Mouse (Mus musculus) limb, embryonic 13.5 days (tissue): ENCODE measurements around the gene Cog4. TPM values are rescaled to one million over a fixed set of nuclear protein-coding genes. Genes with fewer than 3 reads are reported as not detected.
"Not testable (repeated sequence)": the region's sequence is repeated elsewhere in the genome, so short reads cannot be mapped to it uniquely, and the experiment has no call there.

Experiments
- ATAC-seq: fragments of 200-750 bp; cut with Nextera tagmentation; 2 replicates; pipeline ENCODE4 v1.8.0; 2017; ENCODE audit warnings: low read depth, moderate number of reproducible peaks, moderate TSS enrichment; ENCODE audit not compliant: low FRiP score
- H3K27ac ChIP-seq: fragments of 300-500 bp; sonication (generic); 2 replicates; pipeline ENCODE4 v1.5.1; 2015; ENCODE audit warnings: inconsistent platforms, mild to moderate bottlenecking, moderate library complexity
- H3K27me3 ChIP-seq: fragments of 300-500 bp; sonication (generic); 2 replicates; pipeline ENCODE4 v1.6.1; 2015; ENCODE audit warnings: mild to moderate bottlenecking, inconsistent platforms
- H3K36me3 ChIP-seq: fragments of 300-500 bp; sonication (generic); 2 replicates; pipeline ENCODE4 v1.6.1; 2015; ENCODE audit warnings: inconsistent platforms, mild to moderate bottlenecking, moderate library complexity
- H3K4me1 ChIP-seq: fragments of 300-500 bp; sonication (generic); 2 replicates; pipeline ENCODE4 v1.6.1; 2015; ENCODE audit warnings: inconsistent platforms
- H3K4me2 ChIP-seq: fragments of 300-500 bp; sonication (generic); replicated peaks from 2 replicates; pipeline ENCODE4 v1.6.1; 2015; ENCODE audit warnings: inconsistent platforms, mild to moderate bottlenecking, moderate library complexity
- H3K4me3 ChIP-seq: fragments of 300-500 bp; sonication (generic); 2 replicates; pipeline ENCODE4 v1.5.1; 2015; ENCODE audit warnings: moderate library complexity, mild to moderate bottlenecking, inconsistent platforms
- H3K9ac ChIP-seq: fragments of 300-500 bp; sonication (generic); 2 replicates; pipeline ENCODE4 v1.6.1; 2015; ENCODE audit warnings: mild to moderate bottlenecking, inconsistent platforms
- H3K9me3 ChIP-seq: fragments of 300-500 bp; sonication (generic); 2 replicates; pipeline ENCODE4 v1.6.1; 2016; ENCODE audit warnings: inconsistent platforms
- WGBS: fragments of 180-500 bp; shearing (Covaris S2); methylation state at CpG from one replicate; pipeline ENCODE4 v1.1.7; 2015; 5-methylcytosine and 5-hydroxymethylcytosine counted together
- polyA plus RNA-seq: library from polyadenylated mRNA; unstranded; fragments of >200 nt; fragmentation: Nextera tagmentation; extraction: Ambion mirVana; gene quantifications from 2 replicates; pipeline ENCODE4 v1.2.1, GENCODE M21; 2015

The Cog4 gene
- polyA plus RNA-seq, 1 experiment from 2014 or later, result 86.4 TPM

DNA sequence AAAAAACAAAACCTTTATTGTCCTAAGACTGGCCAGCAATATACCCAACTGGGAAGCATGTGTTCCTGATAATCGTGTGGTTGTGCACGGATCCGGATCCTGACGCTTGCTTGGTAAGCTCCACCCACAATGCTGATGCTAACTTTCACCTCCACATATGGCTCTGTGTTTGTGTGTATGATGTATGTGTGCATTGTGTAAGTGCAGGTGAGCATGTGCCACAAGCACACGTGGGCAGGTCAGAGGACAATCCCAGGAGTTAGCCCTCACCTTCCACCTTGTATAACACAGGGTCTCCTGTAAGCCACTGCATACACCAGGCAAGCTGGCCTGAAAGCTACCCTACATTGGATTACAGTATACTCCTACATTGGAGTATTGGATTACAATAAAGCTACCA, 3.2 kb upstream of the Cog4 start:
- H3K9me3 ChIP-seq, result no peaks in the 10 kb centered on the region
- H3K27me3 ChIP-seq, result no peaks in the 10 kb centered on the region
- no peak overlapping the region for H3K4me3 ChIP-seq
- no peak overlapping the region for H3K27ac ChIP-seq
- ATAC-seq, result no peak
- 79% methylated on average over 5 of the region's 5 CpGs for WGBS
- peaks cover 64% of the 10 kb centered on the region for H3K36me3 ChIP-seq
- H3K4me1 ChIP-seq, result peaks cover 26% of the 10 kb centered on the region
- no peak overlapping the region for H3K9ac ChIP-seq
- H3K4me2 ChIP-seq, result no peak overlapping the region

GRCm38 (mm10) chr8:110844941-110845340, 1.5 kb upstream of the Cog4 start:
- Histone ChIP-seq H3K4me1 (peaks cover 30% of the 10 kb centered on the region), H3K9ac (no peak overlapping the region), H3K9me3 (no peaks in the 10 kb centered on the region), H3K36me3 (peaks cover 53% of the 10 kb centered on the region), H3K27me3 (no peaks in the 10 kb centered on the region), H3K27ac (no peak overlapping the region), H3K4me2 (peak overlapping the region; percentile 92), H3K4me3 (peak overlapping the region; percentile 89)
- ATAC-seq, result no peak
- 76% methylated on average over 3 of the region's 3 CpGs for WGBS

- WGBS, result 8% methylated on average over 17 of the region's 17 CpGs
- H3K27ac ChIP-seq, result peak overlapping the region; percentile 90; the same call in 1 of the 2 replicates
- H3K9me3 ChIP-seq, result no peaks in the 10 kb centered on the region
- H3K27me3 ChIP-seq, result no peaks in the 10 kb centered on the region
- ATAC-seq, result no peak
- H3K36me3 ChIP-seq, result peaks cover 53% of the 10 kb centered on the region
- peak overlapping the region; percentile 92 for H3K4me2 ChIP-seq
- H3K4me1 ChIP-seq, result peaks cover 30% of the 10 kb centered on the region
- peak overlapping the region; percentile 97 for H3K9ac ChIP-seq
- peak overlapping the region; percentile 89 for H3K4me3 ChIP-seq
Observed at GRCm38 (mm10) chr8:110845821-110846404, 487 bp upstream of the Cog4 start.

GRCm38 (mm10) chr8:110847171-110847549, 760 bp downstream of the Cog4 start:
- Histone ChIP-seq H3K4me2 (peak overlapping the region; percentile 92), H3K27me3 (no peaks in the 10 kb centered on the region), H3K27ac (no peak overlapping the region; the same call in 1 of the 2 replicates), H3K4me1 (peaks cover 30% of the 10 kb centered on the region), H3K9me3 (no peaks in the 10 kb centered on the region), H3K4me3 (peak overlapping the region; percentile 89), H3K36me3 (peaks cover 56% of the 10 kb centered on the region), H3K9ac (peak overlapping the region; percentile 86)
- 2% methylated on average over 13 of the region's 13 CpGs for WGBS
- ATAC-seq, result no peak

GRCm38 (mm10) chr8:110847645-110848495, 1.5 kb downstream of the Cog4 start:
- Histone ChIP-seq H3K27me3 (no peaks in the 10 kb centered on the region), H3K36me3 (peaks cover 56% of the 10 kb centered on the region), H3K9ac (peak overlapping the region; percentile 86), H3K9me3 (no peaks in the 10 kb centered on the region), H3K4me3 (peak overlapping the region; percentile 89), H3K4me1 (peaks cover 30% of the 10 kb centered on the region), H3K4me2 (peak overlapping the region; percentile 92), H3K27ac (no peak overlapping the region)
- 56% methylated on average over 14 of the region's 14 CpGs for WGBS
- no peak for ATAC-seq

GRCm38 (mm10) chr8:110851186-110851585, 4.8 kb downstream of the Cog4 start:
- Histone ChIP-seq H3K9me3 (no peaks in the 10 kb centered on the region), H3K4me3 (no peak overlapping the region), H3K4me1 (peaks cover 11% of the 10 kb centered on the region), H3K4me2 (no peak overlapping the region), H3K27ac (no peak overlapping the region), H3K9ac (no peak overlapping the region), H3K36me3 (peaks cover 68% of the 10 kb centered on the region), H3K27me3 (no peaks in the 10 kb centered on the region)
- WGBS, result 93% methylated on average over 10 of the region's 10 CpGs
- no peak for ATAC-seq

- WGBS, result 93% methylated on average over 4 of the region's 4 CpGs
- peaks cover 96% of the 10 kb centered on the region for H3K36me3 ChIP-seq
- H3K9ac ChIP-seq, H3K4me2 ChIP-seq, H3K27ac ChIP-seq, ATAC-seq, H3K4me3 ChIP-seq, H3K4me1 ChIP-seq, H3K9me3 ChIP-seq, H3K27me3 ChIP-seq: not testable (repeated sequence)
Observed at GRCm38 (mm10) chr8:110856073-110856472, 9.7 kb downstream of the Cog4 start.

DNA sequence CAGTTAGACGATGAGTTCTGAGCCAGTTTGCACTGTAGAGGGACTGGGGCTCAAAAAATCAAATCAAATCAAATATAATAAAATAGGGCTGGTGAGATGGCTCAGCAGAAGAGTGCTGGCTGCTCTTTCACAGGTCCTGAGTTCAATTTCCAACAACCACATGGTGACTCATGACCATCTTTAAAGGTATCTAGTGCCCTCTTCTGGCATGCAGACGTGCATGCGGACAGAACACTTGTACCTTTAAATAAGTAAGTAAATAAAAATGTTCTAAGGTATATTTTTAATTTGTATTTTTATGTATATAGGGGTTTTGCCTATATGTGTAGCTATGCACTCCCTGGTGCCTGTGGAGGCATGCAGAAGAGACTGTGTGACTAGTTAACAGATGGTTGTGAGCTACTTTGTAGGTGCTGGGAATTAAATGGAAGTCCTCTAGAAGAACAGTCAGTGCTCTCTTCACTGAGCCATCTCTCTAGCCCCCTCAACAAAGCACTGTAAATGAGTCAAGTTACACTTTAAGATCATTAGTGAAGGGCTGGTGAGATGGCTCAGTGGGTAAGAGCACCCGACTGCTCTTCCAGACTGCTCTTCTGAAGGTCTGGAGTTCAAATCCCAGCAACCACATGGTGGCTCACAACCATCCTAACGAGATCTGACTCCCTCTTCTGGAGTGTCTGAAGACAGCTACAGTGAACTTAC, 10.5 kb downstream of the Cog4 start:
- no peak overlapping the region for H3K27ac ChIP-seq
- no peak overlapping the region for H3K9ac ChIP-seq
- 88% methylated on average over 5 of the region's 5 CpGs for WGBS
- no peak for ATAC-seq
- H3K4me3 ChIP-seq, result no peak overlapping the region
- H3K9me3 ChIP-seq, result no peaks in the 10 kb centered on the region
- H3K4me2 ChIP-seq, result no peak overlapping the region
- H3K4me1 ChIP-seq, result no peaks in the 10 kb centered on the region
- no peaks in the 10 kb centered on the region for H3K27me3 ChIP-seq
- H3K36me3 ChIP-seq, result peaks cover 94% of the 10 kb centered on the region

- Histone ChIP-seq H3K4me3 (no peak overlapping the region), H3K27me3 (no peaks in the 10 kb centered on the region), H3K4me2 (no peak overlapping the region), H3K27ac (no peak overlapping the region), H3K4me1 (no peaks in the 10 kb centered on the region), H3K9me3 (no peaks in the 10 kb centered on the region), H3K9ac (no peak overlapping the region), H3K36me3 (peaks cover 94% of the 10 kb centered on the region)
- 82% methylated on average over 7 of the region's 7 CpGs for WGBS
- no peak for ATAC-seq
Observed at GRCm38 (mm10) chr8:110859651-110860501, 13.5 kb downstream of the Cog4 start.

GRCm38 (mm10) chr8:110861347-110862025, 15.1 kb downstream of the Cog4 start:
- not testable (repeated sequence) for H3K9ac ChIP-seq, H3K4me2 ChIP-seq, H3K27me3 ChIP-seq, H3K27ac ChIP-seq, H3K9me3 ChIP-seq, ATAC-seq, H3K4me3 ChIP-seq, H3K4me1 ChIP-seq
- WGBS, result 97% methylated on average over 7 of the region's 7 CpGs
- H3K36me3 ChIP-seq, result peaks cover 94% of the 10 kb centered on the region

- Histone ChIP-seq H3K27ac (no peak overlapping the region), H3K4me2 (no peak overlapping the region), H3K36me3 (peaks cover 98% of the 10 kb centered on the region), H3K9me3 (no peaks in the 10 kb centered on the region), H3K9ac (no peak overlapping the region), H3K4me3 (no peak overlapping the region), H3K4me1 (no peaks in the 10 kb centered on the region), H3K27me3 (no peaks in the 10 kb centered on the region)
- ATAC-seq, result no peak
- whole genome bisulfite sequencing, result 95% methylated on average over 2 of the region's 2 CpGs
Observed at GRCm38 (mm10) chr8:110870501-110870900, 24.1 kb downstream of the Cog4 start.
